Mouse (Mus musculus) erythroblast, embryonic 14.5 days (primary cell): ENCODE results near the gene Fanci.

Experiments used
- GATA1 ChIP-seq: IDR thresholded peaks from 2 replicates; pipeline ENCODE4 v1.6.1; 2012; ENCODE audit warnings: low read length, inconsistent platforms, mixed read lengths
- TAL1 ChIP-seq: IDR thresholded peaks from 3 replicates; pipeline ENCODE4 v1.6.1; 2012; ENCODE audit warnings: low read length, inconsistent platforms, mixed read lengths

DNA sequence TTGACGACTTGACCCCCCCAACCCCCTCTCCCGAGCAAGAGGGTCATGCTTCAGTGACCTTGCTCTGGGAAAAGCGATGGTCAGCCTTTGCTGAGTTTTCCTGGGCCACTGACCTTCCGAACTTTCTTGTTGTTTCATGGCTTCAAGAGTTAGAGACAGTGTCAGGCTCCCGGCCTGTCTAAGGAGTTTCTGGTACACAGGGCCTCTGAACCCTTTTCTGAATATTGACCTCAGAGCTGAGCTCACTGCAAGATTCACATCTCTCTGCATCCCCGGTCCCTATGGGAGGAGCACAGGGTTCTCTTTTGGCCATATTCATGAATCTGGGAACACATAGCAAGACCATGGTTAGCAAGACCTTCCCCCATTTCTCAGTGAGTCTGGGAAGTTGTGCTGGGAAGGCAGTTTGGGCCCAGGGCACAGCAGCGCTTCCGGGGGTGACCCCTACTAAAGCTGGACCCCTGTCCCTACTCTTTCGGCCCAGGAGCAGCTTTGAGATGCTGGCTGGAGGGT lies 105.1 kb downstream of the Fanci start:
- TF ChIP-seq GATA1 (no peak), TAL1 (no peak)
